Mouse (Mus musculus) hindbrain, embryonic 14.5 days (tissue): Measurements from ENCODE around the gene Phgr1. TPM values are rescaled to one million over a fixed set of nuclear protein-coding genes. Genes with fewer than 3 reads are reported as not detected.
A peak's percentile ranks its signal among the peaks of the same experiment; 100 is the strongest.

Experiments used
- ATAC-seq: fragments of 200-750 bp; cut with Nextera tagmentation; 2 replicates; pipeline ENCODE4 v1.8.0; 2017; ENCODE audit warnings: moderate number of reproducible peaks, mild to moderate bottlenecking, moderate TSS enrichment, moderate library complexity; ENCODE audit not compliant: low FRiP score
- DNase-seq: peaks from one replicate; pipeline ENCODE4 v3.0.0-alpha.2; 2015; ENCODE audit warnings: low spot score
- H3K27ac ChIP-seq: fragments of 300-500 bp; sonication (generic); 2 replicates; pipeline ENCODE4 v1.5.1; 2014; ENCODE audit warnings: mild to moderate bottlenecking, moderate library complexity
- H3K27me3 ChIP-seq: fragments of 300-500 bp; sonication (generic); 2 replicates; pipeline ENCODE4 v1.6.1; 2014; ENCODE audit warnings: mild to moderate bottlenecking, low read length, mixed read lengths; ENCODE audit not compliant: control insufficient read depth, insufficient read depth
- H3K36me3 ChIP-seq: fragments of 300-500 bp; sonication (generic); replicated peaks from 2 replicates; pipeline ENCODE4 v1.6.1; 2014; ENCODE audit not compliant: control insufficient read depth, insufficient read depth
- H3K4me1 ChIP-seq: fragments of 300-500 bp; sonication (generic); replicated peaks from 2 replicates; pipeline ENCODE4 v1.6.1; 2014; ENCODE audit warnings: antibody characterized with exemption, low read length, mixed read lengths; ENCODE audit not compliant: control insufficient read depth, insufficient read depth
- H3K4me2 ChIP-seq: fragments of 300-500 bp; sonication (generic); replicated peaks from 2 replicates; pipeline ENCODE4 v1.6.1; 2014; ENCODE audit warnings: mild to moderate bottlenecking, moderate library complexity
- H3K4me3 ChIP-seq: fragments of 300-500 bp; sonication (generic); replicated peaks from 2 replicates; pipeline ENCODE4 v1.5.1; 2014; ENCODE audit warnings: mild to moderate bottlenecking, low read length
- H3K9ac ChIP-seq: fragments of 300-500 bp; sonication (generic); 2 replicates; pipeline ENCODE4 v1.6.1; 2014
- H3K9me3 ChIP-seq: fragments of 300-500 bp; sonication (generic); 2 replicates; pipeline ENCODE4 v1.6.1; 2016; ENCODE audit warnings: low read length; ENCODE audit not compliant: control insufficient read depth
- WGBS: fragments of 180-500 bp; shearing (Covaris S2); extraction: QIAGEN DNeasy Blood & Tissue Kit; methylation state at CpG from one replicate; pipeline ENCODE4 v1.1.7; 2014; 5-methylcytosine and 5-hydroxymethylcytosine counted together
- polyA plus RNA-seq: library from polyadenylated mRNA; unstranded; fragments of >200 nt; fragmentation: Nextera tagmentation; extraction: Ambion mirVana; gene quantifications from 2 replicates; pipeline ENCODE4 v1.2.1, GENCODE M21; 2014

Phgr1 gene
- not detected in 2 replicates for polyA plus RNA-seq

DNA sequence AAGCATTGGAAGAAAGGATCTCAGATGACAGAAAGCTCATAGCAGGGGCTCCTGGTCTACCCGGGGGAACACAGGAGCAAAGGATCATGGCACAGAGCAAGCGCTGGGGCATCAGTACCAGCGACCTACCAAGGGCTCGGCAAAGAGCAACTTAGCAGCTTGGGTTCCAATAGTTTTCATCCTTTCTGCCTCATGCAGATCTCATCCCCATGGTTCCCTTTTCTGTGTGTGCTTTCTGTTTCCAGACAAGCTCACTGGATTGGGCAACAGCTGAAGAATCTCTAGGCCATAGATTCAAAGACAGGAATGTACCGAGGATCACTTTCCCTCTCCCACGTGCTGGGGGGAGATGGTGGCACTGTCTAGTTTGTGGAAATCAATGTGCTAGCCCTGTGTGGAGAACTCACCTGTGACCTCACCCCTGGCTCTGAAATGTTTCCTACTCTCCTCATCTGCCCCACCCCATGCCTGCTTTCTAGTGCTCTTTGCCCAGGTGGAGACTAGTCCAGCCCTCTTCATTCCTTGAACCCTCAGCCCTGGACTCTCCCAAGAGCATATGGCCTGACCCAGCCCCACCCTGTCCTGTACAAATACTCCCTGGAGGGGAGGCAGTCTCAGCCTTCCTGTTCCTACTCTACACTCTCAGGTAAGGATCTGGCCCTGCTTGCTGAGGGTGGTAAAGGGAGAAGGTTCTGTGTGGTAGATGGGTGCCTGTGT, at the start of gene Phgr1:
TSS of gene Phgr1 (plus strand) at position 612 of the 717 bp plus-strand sequence.
- Histone ChIP-seq H3K4me3 (no peak within 1 kb of the TSS), H3K36me3 (no peaks in the 10 kb centered on the region), H3K27me3 (no peaks in the 10 kb centered on the region), H3K9ac (no peak within 1 kb of the TSS), H3K27ac (no peak within 1 kb of the TSS), H3K4me1 (no peaks in the 10 kb centered on the region), H3K9me3 (no peaks in the 10 kb centered on the region), H3K4me2 (no peak within 1 kb of the TSS)
- ATAC-seq, result no peak
- 73% methylated on average over 6 of the region's 6 CpGs for WGBS
- no peak for DNase-seq

DNA sequence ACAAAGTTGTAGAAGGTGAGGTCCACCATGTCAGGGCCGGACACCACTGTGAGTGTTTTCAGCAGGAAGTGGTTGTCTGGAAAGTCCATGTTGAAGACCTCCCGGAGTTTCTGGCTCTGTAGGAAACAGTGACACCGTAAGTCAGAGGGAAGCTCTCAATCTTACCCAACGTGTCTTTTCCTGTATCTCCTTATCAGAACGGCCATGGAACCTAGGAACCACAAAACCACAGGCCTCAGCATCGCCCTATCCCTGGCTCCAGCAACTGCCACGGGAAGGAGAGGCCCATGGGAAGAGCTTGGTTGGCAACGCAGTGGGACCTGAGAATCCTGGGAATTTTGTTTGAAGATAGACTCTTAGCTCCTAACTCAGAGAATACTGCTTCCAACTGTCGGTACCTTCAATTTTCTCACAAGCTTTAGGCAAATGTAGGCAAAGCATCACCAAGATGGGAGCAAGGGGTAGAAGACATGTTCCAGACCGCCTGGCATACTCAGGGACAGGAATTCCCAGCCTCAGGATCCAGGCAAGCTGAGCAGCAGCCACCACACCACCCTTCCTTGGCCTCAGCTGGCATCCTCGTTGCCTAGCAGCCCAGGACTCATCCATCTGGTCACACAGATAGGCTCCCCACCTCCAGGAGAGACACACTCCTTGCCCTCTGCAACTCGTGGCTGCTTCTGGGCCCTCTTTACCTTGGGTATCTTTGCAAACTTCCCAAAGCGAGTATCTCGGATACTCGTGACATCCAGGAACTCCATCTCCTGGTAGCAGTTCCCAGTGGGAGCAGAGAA, 48.7 kb upstream of the Phgr1 start:
- Histone ChIP-seq H3K27ac (no peak overlapping the region), H3K36me3 (no peaks in the 10 kb centered on the region), H3K4me2 (no peak overlapping the region), H3K9ac (no peak overlapping the region), H3K27me3 (peaks cover 11% of the 10 kb centered on the region; the same call in 1 of the 2 replicates), H3K4me3 (no peak overlapping the region), H3K4me1 (no peaks in the 10 kb centered on the region), H3K9me3 (no peaks in the 10 kb centered on the region)
- 83% methylated on average over 15 of the region's 15 CpGs for WGBS
- DNase-seq (no peak), ATAC-seq (no peak)

DNA sequence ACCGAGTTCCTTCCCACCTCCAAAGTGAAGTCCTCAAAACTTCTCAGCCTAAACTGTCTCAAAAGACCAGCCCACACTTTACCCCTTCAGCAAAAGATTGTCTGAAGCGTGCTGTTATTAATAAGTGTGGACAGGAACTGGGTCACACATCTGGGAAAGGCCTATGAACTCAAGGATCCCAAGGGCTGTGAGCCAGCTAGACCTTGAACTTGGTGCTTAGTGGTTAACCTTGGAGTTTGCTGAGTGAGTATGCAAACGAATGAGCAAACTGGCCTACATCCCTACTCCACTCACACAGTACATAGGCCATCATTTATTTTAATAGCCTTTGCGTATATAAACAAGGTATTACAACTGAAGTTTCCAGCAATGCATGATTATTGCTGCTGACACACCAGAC, 47.1 kb upstream of the Phgr1 start:
- no peaks in the 10 kb centered on the region for H3K9me3 ChIP-seq
- H3K36me3 ChIP-seq, result no peaks in the 10 kb centered on the region
- H3K4me1 ChIP-seq, result no peaks in the 10 kb centered on the region
- H3K9ac ChIP-seq, result no peak overlapping the region
- H3K4me2 ChIP-seq, result no peak overlapping the region
- WGBS, result 84% methylated on average over 4 of the region's 4 CpGs
- H3K4me3 ChIP-seq, result no peak overlapping the region
- H3K27ac ChIP-seq, result no peak overlapping the region
- DNase-seq (no peak), ATAC-seq (no peak)
- peaks cover 20% of the 10 kb centered on the region; the same call in 1 of the 2 replicates for H3K27me3 ChIP-seq

- no peak for DNase-seq
- Histone ChIP-seq H3K9me3 (no peaks in the 10 kb centered on the region), H3K4me2 (no peak overlapping the region), H3K4me1 (no peaks in the 10 kb centered on the region), H3K36me3 (no peaks in the 10 kb centered on the region), H3K27me3 (peaks cover 20% of the 10 kb centered on the region; the same call in 1 of the 2 replicates), H3K27ac (no peak overlapping the region), H3K9ac (no peak overlapping the region), H3K4me3 (no peak overlapping the region)
- 85% methylated on average over 2 of the region's 2 CpGs for WGBS
- no peak for ATAC-seq
These were observed 45.7 kb upstream of the Phgr1 start for GRCm38 (mm10) chr2:118726873-118727272.

- no peaks in the 10 kb centered on the region for H3K9me3 ChIP-seq
- H3K4me1 ChIP-seq, result no peaks in the 10 kb centered on the region
- no peak for DNase-seq
- 31% methylated on average over 9 of the region's 9 CpGs for WGBS
- no peak overlapping the region for H3K27ac ChIP-seq
- H3K9ac ChIP-seq, result no peak overlapping the region
- H3K4me3 ChIP-seq, result no peak overlapping the region
- H3K27me3 ChIP-seq, result peaks cover 20% of the 10 kb centered on the region; the same call in 1 of the 2 replicates
- no peak for ATAC-seq
- H3K4me2 ChIP-seq, result no peak overlapping the region
- H3K36me3 ChIP-seq, result no peaks in the 10 kb centered on the region
These were observed 44.7 kb upstream of the Phgr1 start for GRCm38 (mm10) chr2:118727911-118728310.

DNA sequence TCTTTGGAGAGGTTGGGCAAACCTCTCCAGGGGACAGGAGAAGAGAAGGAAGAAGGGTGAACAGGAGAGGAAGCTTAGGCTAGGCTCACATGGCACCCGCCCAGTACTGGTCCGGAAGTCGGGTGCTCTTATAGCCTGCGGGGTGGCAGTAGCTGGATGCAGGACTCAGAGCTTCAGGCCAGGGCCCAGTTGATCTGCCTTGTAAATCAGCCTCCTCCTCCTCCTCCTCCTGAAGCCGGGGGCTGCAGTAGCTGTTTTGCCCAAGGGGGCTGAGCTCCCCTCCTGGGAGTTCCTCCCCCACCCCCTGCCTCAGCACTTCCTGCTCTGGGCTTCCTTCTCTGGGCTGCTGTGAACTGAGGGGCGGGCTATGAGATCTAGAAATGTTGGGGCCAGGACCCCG, 44.2 kb upstream of the Phgr1 start, which contains the start of gene Plcb2:
TSS of gene Plcb2 (minus strand) at position 102 of the 400 bp plus-strand sequence.
- 22% methylated on average over 7 of the region's 7 CpGs for WGBS
- DNase-seq, result no peak
- Histone ChIP-seq H3K4me2 (no peak within 1 kb of the TSS), H3K27me3 (peaks cover 20% of the 10 kb centered on the region; the same call in 1 of the 2 replicates), H3K9me3 (no peaks in the 10 kb centered on the region), H3K27ac (no peak within 1 kb of the TSS), H3K9ac (no peak within 1 kb of the TSS), H3K4me1 (no peaks in the 10 kb centered on the region), H3K4me3 (no peak within 1 kb of the TSS), H3K36me3 (no peaks in the 10 kb centered on the region)
- 0 out of 2 replicates have a peak, but pooled peaks have one; percentile 27 for ATAC-seq

GRCm38 (mm10) chr2:118729194-118729593, 43.4 kb upstream of the Phgr1 start:
- H3K27me3 ChIP-seq, result peaks cover 20% of the 10 kb centered on the region; the same call in 1 of the 2 replicates
- H3K9me3 ChIP-seq, result no peaks in the 10 kb centered on the region
- WGBS, result 59% methylated on average over 4 of the region's 4 CpGs
- H3K27ac ChIP-seq, result no peak overlapping the region
- H3K4me2 ChIP-seq, result no peak overlapping the region
- DNase-seq, result no peak
- H3K36me3 ChIP-seq, result no peaks in the 10 kb centered on the region
- H3K9ac ChIP-seq, result no peak overlapping the region
- H3K4me1 ChIP-seq, result no peaks in the 10 kb centered on the region
- ATAC-seq, result no peak
- no peak overlapping the region for H3K4me3 ChIP-seq

- H3K27me3 ChIP-seq, result peaks cover 20% of the 10 kb centered on the region; the same call in 1 of the 2 replicates
- DNase-seq (no peak), ATAC-seq (no peak)
- 30% methylated on average over 8 of the region's 8 CpGs for WGBS
- H3K36me3 ChIP-seq, result no peaks in the 10 kb centered on the region
- no peak overlapping the region for H3K4me2 ChIP-seq
- H3K27ac ChIP-seq, result no peak overlapping the region
- no peaks in the 10 kb centered on the region for H3K9me3 ChIP-seq
- H3K9ac ChIP-seq, result no peak overlapping the region
- H3K4me1 ChIP-seq, result no peaks in the 10 kb centered on the region
- no peak overlapping the region for H3K4me3 ChIP-seq
These were observed 42.5 kb upstream of the Phgr1 start for GRCm38 (mm10) chr2:118729816-118730621.

DNA sequence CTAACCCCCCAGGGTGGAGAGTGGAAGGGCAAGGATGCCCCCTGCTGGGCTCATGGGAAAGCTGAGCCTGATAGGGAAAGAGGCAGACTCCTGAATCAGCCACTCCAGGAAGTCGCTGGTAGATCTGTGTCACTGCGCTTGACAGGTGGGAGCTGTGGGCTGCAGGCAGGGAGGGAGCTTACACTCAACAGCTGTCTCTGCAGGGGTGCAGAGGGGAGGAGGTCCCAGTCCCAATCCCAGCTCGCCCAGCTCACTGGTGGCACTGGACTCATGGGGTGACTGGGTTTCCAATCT, 42.0 kb upstream of the Phgr1 start:
- H3K36me3 ChIP-seq, result no peaks in the 10 kb centered on the region
- no peak overlapping the region for H3K9ac ChIP-seq
- no peak overlapping the region for H3K4me3 ChIP-seq
- H3K4me1 ChIP-seq, result no peaks in the 10 kb centered on the region
- H3K4me2 ChIP-seq, result no peak overlapping the region
- no peaks in the 10 kb centered on the region for H3K9me3 ChIP-seq
- H3K27me3 ChIP-seq, result peaks cover 20% of the 10 kb centered on the region; the same call in 1 of the 2 replicates
- DNase-seq (peak; percentile 54), ATAC-seq (peak; percentile 48; the same call in 1 of the 2 replicates)
- 12% methylated on average over 3 of the region's 3 CpGs for WGBS
- no peak overlapping the region for H3K27ac ChIP-seq
